Comparison of ENCODE assay signal across 14 mouse cellular contexts in genomic region chr17:70929582-70929981, GRCm38 (mm10).
"Had no signal": no experiment of that assay in that cellular context is flagged by ENCODE, and none has a peak within 500 bp of the region (broad histone marks: within the 10 kb centered on the region; RNA-seq: fewer than 3 reads in every experiment).

No protein-coding gene starts in this region.

- H3K9me3 ChIP-seq: liver, embryonic 12.5 days; megakaryocyte, embryonic 14.5 days; midbrain, embryonic 13.5 days; midbrain, embryonic 15.5 days; neural tube, embryonic 12.5 days had no signal

- H3K4me1 ChIP-seq: liver, embryonic 12.5 days; midbrain, embryonic 13.5 days; midbrain, embryonic 15.5 days; neural tube, embryonic 12.5 days had no signal

- H3K27me3 ChIP-seq: liver, embryonic 12.5 days; megakaryocyte, embryonic 14.5 days; midbrain, embryonic 13.5 days; midbrain, embryonic 15.5 days; neural tube, embryonic 12.5 days had no signal

- H3K4me3 ChIP-seq: liver, embryonic 12.5 days; megakaryocyte, embryonic 14.5 days; midbrain, embryonic 13.5 days; midbrain, embryonic 15.5 days; neural tube, embryonic 12.5 days had no signal

- H3K4me2 ChIP-seq: liver, embryonic 12.5 days; midbrain, embryonic 11.5 days; midbrain, embryonic 13.5 days; midbrain, embryonic 15.5 days; neural tube, embryonic 12.5 days had no signal

- H3K27ac ChIP-seq: liver, embryonic 12.5 days; liver, embryonic 14.5 days; macrophage; midbrain, embryonic 13.5 days; midbrain, embryonic 15.5 days; neural tube, embryonic 12.5 days had no signal

- ATAC-seq: liver, embryonic 12.5 days; midbrain, embryonic 13.5 days; midbrain, embryonic 15.5 days had no signal

- H3K9ac ChIP-seq: liver, embryonic 12.5 days; liver, embryonic 14.5 days; midbrain, embryonic 13.5 days; midbrain, embryonic 15.5 days; neural tube, embryonic 12.5 days had no signal

- H3K36me3 ChIP-seq: liver, embryonic 12.5 days; midbrain, embryonic 13.5 days; midbrain, embryonic 15.5 days; neural tube, embryonic 12.5 days had no signal

- DNase-seq: right cerebral cortex, postnatal 25 days; right cerebral cortex, postnatal 4 days; spleen, adult 18-20 months; thymus, adult 18-20 months; thymus, postnatal 14 days; thymus, postnatal 4 days had no signal
